Mouse (Mus musculus): ENCODE measurements around the gene Rsph10b.
A peak's percentile ranks its signal among the peaks of the same experiment; 100 is the strongest.

Rsph10b gene

DNA sequence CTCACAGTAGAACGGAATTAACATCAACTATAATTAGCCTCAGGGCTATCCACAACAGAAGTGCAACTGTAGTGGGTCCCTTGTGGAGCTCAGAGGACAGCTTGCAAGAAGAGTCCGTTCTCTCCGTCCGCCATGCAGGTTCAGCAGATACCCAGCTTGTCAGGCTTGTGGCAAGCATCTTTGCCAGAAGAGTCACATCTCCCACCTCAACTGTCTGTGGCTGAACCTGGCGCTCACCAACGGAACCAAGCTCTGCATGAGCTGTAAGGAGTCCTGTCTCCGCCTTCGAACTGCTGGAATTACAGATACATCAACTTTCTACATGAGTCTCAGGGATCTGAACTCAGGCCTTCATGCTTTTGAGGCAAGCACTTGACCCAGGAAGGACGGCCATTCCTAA, 3.3 kb downstream of the Rsph10b start:
- no peak for DNase-seq (ENCODE audit: low read depth)

GRCm38 (mm10) chr5:143941588-143941987, 8.8 kb downstream of the Rsph10b start:
- DNase-seq (ENCODE audit: low read depth) = no peak

GRCm38 (mm10) chr5:143943231-143944125, 10.6 kb downstream of the Rsph10b start:
- DNase-seq (ENCODE audit: low read depth) = no peak

DNA sequence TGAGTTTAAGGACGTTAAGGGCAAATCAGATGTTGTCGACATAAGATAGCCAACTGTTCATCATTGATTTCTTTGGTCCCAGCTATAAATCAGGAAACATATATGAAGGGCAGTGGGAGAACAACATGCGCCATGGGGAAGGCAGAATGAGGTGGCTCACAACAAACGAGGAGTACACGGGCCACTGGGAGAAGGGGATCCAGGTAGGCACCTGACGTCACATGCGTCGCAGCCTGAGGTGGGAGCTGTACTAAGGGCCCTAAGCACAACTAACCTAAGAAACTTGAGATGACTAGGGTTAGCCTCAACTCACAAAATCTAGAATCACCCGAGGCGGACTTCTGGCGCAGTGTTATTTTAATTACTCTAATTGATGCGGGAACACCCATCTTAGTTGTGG, 15.5 kb downstream of the Rsph10b start:
- no peak for DNase-seq (ENCODE audit: low read depth)

DNA sequence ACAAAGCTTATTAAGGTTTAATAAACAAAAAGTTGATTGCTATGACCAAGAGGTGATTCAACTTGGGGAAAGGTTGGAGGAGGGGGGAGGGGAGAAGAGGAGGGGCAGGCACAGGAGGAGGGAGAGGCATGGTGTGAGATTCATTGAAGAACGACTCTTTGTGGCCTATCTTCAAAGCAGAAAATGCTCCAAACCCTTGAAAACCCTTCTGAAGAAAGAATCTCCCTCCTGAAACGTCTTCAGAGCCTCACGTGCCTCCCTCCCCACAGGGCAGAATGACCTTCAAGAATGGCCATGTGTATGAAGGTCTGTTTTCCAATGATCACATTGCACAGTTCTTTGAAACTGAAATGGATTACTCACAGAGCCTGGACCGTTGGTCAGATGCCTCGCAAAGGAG, 17.2 kb downstream of the Rsph10b start:
- DNase-seq (ENCODE audit: low read depth) = no peak

DNA sequence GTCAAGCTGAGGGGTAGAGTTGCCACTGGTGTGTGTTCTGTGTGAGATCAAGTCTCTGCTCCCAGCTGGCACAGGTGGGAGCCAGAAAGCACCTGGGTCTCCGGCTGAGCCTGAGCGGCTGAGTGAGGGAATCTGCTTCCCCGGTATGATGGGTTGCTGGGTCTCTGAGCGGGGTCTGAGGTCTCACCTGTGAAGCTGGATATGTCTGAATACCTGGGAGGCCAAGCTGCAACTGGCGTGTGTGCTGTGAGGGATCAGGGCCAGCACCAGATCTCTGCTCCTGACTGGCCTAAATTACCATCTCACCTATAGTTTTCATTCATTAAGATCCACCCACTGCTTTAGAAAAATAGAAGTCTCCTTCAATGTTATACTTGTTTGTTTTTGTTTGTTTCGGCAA, 24.3 kb downstream of the Rsph10b start:
- no peak for DNase-seq (ENCODE audit: low read depth)

GRCm38 (mm10) chr5:143959551-143959950, 26.7 kb downstream of the Rsph10b start:
- no peak for DNase-seq (ENCODE audit: low read depth)

DNA sequence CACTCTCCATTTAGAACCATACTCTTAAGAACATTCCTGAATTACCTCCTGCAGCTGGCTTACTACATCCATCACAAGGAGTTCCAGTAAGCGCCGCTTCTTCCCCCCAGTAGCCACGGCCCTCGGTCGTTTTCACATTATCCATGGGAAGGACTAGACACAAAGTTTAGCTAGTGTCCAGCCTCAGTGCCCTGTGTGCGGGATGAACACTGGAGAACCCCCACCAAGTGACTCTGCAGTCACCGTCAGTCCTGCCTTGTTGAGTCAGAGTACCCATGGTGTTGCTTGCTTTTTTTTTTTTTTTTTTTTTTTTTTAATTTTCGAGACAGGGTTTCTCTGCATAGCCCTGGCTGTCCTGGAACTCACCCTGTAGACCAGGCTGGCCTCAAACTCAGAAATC, 28.3 kb downstream of the Rsph10b start:
- no peak for DNase-seq (ENCODE audit: low read depth)

DNA sequence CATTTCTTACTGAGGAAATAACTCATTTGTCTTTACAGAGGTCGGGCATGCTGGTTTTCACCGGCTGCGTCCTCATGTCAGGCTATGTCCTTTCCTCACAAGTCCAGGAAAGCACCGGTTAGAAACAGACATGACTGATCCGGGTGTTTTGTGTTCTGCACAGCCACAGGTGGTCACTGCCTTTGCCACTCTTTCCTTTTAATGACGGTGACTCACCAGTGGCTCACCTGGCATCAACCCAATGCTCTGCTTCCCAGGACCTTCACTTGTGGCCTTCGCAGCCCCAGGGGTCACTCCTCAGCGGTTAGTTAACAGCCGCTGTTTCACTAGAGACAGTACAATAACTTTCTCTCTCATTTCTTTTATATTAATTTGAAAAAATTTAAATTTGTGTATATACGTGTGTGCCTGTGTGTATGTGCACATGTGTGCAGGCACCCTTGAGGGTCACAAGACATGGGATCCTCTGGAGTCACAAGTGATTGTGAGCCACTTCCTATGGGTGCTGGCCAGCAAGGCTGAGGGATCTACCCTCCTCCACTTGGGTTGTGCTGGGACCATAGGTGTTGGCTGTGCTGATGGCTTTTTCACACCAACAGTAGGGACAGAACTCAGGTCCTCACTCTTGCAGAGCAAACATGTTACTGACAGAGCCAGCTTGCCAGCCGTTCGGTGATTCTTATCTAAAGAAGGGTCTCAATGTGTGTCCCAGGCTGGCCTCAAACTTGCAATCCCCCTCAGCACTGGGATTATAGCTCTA, 32.9 kb downstream of the Rsph10b start:
- DNase-seq (ENCODE audit: low read depth) = peak; percentile 75

GRCm38 (mm10) chr5:143966671-143967070, 33.8 kb downstream of the Rsph10b start:
- no peak for DNase-seq (ENCODE audit: low read depth)

DNA sequence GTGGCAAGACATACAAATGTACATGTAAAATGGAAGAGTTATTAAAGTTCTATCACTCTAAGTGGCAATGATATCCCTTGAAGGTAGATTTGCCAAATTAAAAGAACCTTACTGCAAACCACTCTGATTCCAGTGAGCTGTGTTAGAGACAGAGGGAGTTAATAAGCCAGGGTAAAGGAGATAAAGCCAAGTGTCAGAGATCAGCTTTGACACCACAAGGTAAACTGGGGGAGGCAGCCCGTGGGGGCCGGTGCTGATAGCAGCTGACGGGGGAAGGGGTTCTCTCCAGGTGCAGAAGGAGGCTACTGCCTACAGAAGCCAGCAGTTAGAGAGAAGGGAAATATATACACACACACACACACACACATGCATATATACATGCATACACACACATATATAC, 39.8 kb downstream of the Rsph10b start:
- DNase-seq (ENCODE audit: low read depth) = no peak

DNA sequence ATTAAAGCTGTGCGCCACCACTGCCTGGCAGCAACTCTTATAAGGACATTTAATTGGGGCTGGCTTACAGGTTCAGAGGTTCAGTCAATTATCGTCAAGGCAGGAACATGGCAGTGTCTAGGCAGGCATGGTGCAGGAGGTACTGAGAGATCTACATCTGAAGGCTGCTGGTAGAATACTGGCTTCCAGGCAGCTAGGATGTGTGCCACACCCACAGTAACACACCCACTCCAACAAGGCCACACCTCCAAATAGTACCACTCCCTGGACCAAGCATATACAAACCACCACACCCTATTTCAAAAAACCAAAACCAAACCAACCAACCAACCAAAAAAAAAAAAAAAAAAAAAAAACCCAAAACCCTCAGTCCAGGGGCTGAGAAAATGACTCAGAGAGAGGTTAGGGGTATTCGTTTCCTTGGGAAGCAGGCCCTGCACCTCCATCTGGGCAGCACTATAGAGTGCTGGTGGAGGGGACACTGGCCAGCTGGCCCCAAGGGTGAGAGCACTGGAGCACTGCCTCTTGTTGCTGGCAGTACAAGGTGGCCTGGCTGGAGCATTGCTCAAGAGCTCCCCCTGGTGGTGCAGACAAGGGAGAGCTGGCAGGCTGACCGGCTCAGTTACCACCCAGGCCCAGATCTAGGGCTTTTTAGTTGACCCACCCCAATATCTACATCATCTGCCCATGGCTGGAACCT, 42.2 kb downstream of the Rsph10b start:
- peak; percentile 87 for DNase-seq (ENCODE audit: low read depth)

- DNase-seq (ENCODE audit: low read depth) = no peak
Measured at GRCm38 (mm10) chr5:143975631-143975933, 42.7 kb downstream of the Rsph10b start.

DNA sequence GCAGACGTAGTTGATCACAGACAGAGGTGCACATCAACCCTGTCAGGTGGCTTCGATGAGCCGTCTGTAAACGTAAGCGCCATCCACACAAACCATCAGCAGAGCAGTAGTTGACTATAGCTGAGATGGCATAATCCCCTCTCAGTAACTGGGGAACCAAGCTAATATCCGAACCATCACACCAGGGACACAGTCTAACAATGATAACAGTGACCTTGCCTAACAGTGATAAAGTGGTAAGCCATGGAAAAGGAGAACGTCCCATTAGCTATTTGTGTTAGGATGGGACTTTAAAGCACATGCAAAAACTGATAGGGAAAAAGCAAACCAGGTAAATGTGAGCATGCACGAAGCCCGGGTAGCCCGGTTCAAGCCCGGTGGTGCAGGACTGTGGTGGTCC, 43.4 kb downstream of the Rsph10b start:
- DNase-seq (ENCODE audit: low read depth) = no peak

- no peak for DNase-seq (ENCODE audit: low read depth)
Measured at GRCm38 (mm10) chr5:143976726-143977431, 44.0 kb downstream of the Rsph10b start.

- no peak for DNase-seq (ENCODE audit: low read depth)
Measured at GRCm38 (mm10) chr5:143980858-143981257, 48.0 kb downstream of the Rsph10b start.

DNA sequence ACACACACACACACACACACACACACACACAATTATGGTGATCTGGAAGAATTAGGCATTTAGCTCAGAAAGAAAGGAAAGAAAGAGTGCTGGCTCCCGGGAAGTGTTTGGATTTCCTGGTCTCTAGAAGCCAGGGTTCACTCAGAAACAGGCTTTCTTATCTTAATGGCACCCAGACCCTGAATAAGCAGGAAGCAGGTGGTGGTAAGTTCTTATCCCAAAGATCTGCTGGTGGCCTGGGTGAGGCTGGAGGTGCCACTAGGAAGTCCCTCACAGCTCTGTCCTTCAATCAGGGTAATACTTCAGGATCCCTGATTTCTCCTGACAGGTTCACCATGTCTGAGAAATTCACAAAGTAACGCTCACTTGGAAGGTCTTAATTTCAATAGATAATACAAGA, 49.5 kb downstream of the Rsph10b start:
- DNase-seq (ENCODE audit: low read depth) = no peak

DNA sequence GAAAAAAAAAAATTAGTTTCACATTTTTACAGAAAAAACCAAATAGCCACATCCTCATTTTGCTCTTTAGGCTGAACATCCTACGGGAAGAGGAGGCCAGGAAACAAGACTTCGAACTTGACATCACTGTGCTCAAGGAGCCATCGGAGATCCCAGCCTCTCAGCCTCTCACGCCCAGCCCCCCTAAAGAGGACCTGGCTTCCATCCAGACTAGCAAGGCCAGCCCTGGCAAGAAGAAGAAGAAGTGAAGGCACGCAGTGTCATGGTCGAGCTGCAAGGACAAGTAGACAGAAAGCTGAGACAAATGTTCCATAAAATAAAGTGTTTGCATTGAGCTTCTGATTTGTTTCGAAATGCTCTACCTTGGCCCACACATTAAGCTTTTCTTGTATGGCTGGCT, 52.5 kb downstream of the Rsph10b start:
- DNase-seq (ENCODE audit: low read depth) = no peak

- no peak for DNase-seq (ENCODE audit: low read depth)
Measured at GRCm38 (mm10) chr5:143987596-143987995, 54.8 kb downstream of the Rsph10b start.

GRCm38 (mm10) chr5:143989046-143989445, 56.2 kb downstream of the Rsph10b start:
- no peak for DNase-seq (ENCODE audit: low read depth)

DNA sequence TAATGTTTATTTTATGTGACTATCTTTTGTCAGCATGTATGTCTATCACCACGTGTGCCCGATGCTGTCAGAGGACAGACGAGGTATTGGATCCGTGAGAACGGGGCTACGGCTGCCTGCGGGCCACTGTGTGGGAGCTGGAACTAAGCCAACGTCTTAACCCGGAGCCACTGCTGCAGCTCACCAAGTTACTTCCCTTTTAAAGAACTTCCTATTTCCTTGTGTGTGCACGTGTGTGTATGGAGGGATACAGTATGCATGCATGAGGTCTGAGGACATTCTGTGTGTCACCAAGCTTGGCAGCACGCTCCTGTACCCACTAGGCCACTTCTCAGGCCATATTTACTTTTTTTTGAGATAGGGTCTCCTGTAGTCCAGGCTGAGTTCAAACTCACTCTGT, 57.3 kb downstream of the Rsph10b start:
- DNase-seq (ENCODE audit: low read depth) = peak; percentile 59

DNA sequence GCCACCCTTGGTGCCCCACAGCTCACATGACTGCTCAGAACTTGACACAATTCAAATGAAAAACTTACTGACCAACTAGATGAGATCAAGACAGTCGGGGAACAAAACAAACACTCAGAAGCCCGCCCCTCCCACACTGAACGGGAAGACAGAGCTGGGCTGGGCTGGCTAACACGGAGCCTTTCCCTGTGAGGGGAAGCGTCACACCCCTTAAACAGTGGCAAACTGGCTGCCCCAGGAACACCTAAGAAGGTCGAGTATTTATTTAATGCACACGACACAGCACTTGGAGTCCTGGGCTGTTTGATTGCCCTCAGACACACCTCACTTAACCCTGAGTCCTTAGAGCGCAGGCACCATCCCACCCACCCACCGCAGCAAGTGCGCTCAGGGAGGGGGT, 59.8 kb downstream of the Rsph10b start:
- DNase-seq (ENCODE audit: low read depth) = no peak
